Mouse (Mus musculus): Measurements from ENCODE around the gene Zfp78. TPM values are rescaled to one million over a fixed set of nuclear protein-coding genes. Genes with fewer than 3 reads are reported as not detected.

Gene Zfp78
- polyA plus RNA-seq, 1 experiment, result 1.9 TPM

DNA sequence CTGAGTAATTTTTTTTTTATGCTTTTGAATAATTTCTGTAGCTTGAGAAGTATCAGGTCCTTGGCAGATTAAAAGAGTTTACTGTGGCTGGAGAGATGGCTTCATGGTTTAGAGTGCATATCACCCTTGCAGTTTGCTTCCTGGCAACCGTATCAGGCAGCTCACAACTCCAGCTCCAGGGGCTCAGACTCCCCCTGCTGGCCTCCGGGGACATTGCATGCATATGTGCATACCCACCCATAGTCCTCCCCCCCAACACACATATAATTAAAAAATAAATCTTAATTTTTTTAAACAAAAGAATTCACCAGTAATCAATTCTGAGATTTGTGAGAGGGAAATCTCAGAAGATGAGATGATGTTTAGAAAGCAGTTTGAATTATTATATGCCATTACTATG lies 67.3 kb downstream of the Zfp78 start:
- no peak overlapping the region for H3K4me3 ChIP-seq (ENCODE audit: insufficient read depth, low read depth, low read length)
- no peak overlapping the region for H3K27ac ChIP-seq (replicated peaks; ENCODE audit: low read depth, low read length)
- H3K4me1 ChIP-seq (ENCODE audit: control insufficient read depth, insufficient read depth, insufficient read length, low read length), result no peaks in the 10 kb centered on the region

Other genes starting within 250 kb of the Zfp78 start
- 28.2 and 41.7 TPM in 2 replicates for gene Zfp787, start 207.3 kb upstream of the Zfp78 start, polyA plus RNA-seq (2012; ENCODE audit: insufficient read depth, insufficient read length, missing spikeins)
- gene Zfp444, start 191.1 kb upstream of the Zfp78 start, polyA plus RNA-seq (2012; ENCODE audit: insufficient read depth, insufficient read length, missing spikeins), result 5.1 and 7.7 TPM in 2 replicates
- gene Galp, start 166.2 kb upstream of the Zfp78 start, polyA plus RNA-seq (2012; ENCODE audit: insufficient read depth, insufficient read length, missing spikeins), result not detected in 2 replicates
- not detected in 2 replicates for gene Zscan5b, start 141.0 kb upstream of the Zfp78 start, polyA plus RNA-seq (2012; ENCODE audit: insufficient read depth, insufficient read length, missing spikeins)
- gene Epp13, start 110.6 kb upstream of the Zfp78 start, polyA plus RNA-seq (2012; ENCODE audit: insufficient read depth, insufficient read length, missing spikeins), result not detected in 2 replicates
- 3.4 and 4.6 TPM in 2 replicates for gene Zfp667, start 76.7 kb upstream of the Zfp78 start, polyA plus RNA-seq (2012; ENCODE audit: insufficient read depth, insufficient read length, missing spikeins)
- gene Zfp583, start 32.0 kb upstream of the Zfp78 start, polyA plus RNA-seq (2012; ENCODE audit: insufficient read depth, insufficient read length, missing spikeins), result 2.3 and 5.4 TPM in 2 replicates
- 0.36 TPM in 1 of 2 replicates, not detected in the other for gene Gm3854, start 19.5 kb upstream of the Zfp78 start, polyA plus RNA-seq (2012; ENCODE audit: insufficient read depth, insufficient read length, missing spikeins)
- gene Zfp28, start 20.0 kb downstream of the Zfp78 start, polyA plus RNA-seq (2012; ENCODE audit: insufficient read depth, insufficient read length, missing spikeins), result 1.8 and 3.6 TPM in 2 replicates
- gene Smim17, start 35.4 kb downstream of the Zfp78 start, polyA plus RNA-seq (2012; ENCODE audit: insufficient read depth, insufficient read length, missing spikeins), result not detected in 2 replicates
- gene Gm20715, start 47.0 kb downstream of the Zfp78 start, polyA plus RNA-seq (2012; ENCODE audit: insufficient read depth, insufficient read length, missing spikeins), result not detected in 2 replicates
- not detected in 2 replicates for gene Olfr1344, start 75.4 kb downstream of the Zfp78 start, polyA plus RNA-seq (2012; ENCODE audit: insufficient read depth, insufficient read length, missing spikeins)
- not detected in 2 replicates for gene Olfr1336, start 92.9 kb downstream of the Zfp78 start, polyA plus RNA-seq (2012; ENCODE audit: insufficient read depth, insufficient read length, missing spikeins)
- not detected in 2 replicates for gene Olfr1346, start 103.8 kb downstream of the Zfp78 start, polyA plus RNA-seq (2012; ENCODE audit: insufficient read depth, insufficient read length, missing spikeins)
- gene Olfr5, start 123.7 kb downstream of the Zfp78 start, polyA plus RNA-seq (2012; ENCODE audit: insufficient read depth, insufficient read length, missing spikeins), result not detected in 2 replicates
- not detected in 2 replicates for gene Olfr1347, start 136.5 kb downstream of the Zfp78 start, polyA plus RNA-seq (2012; ENCODE audit: insufficient read depth, insufficient read length, missing spikeins)
- gene Olfr1348, start 145.5 kb downstream of the Zfp78 start, polyA plus RNA-seq (2012; ENCODE audit: insufficient read depth, insufficient read length, missing spikeins), result not detected in 2 replicates
- not detected in 2 replicates for gene Olfr1349, start 159.7 kb downstream of the Zfp78 start, polyA plus RNA-seq (2012; ENCODE audit: insufficient read depth, insufficient read length, missing spikeins)
- gene Olfr1350, start 201.6 kb downstream of the Zfp78 start, polyA plus RNA-seq (2012; ENCODE audit: insufficient read depth, insufficient read length, missing spikeins), result not detected in 2 replicates

Data from brown adipose tissue, adult 24 weeks (tissue).